Mouse (Mus musculus): Measurements from ENCODE around the gene Btbd9. TPM values are rescaled to one million over a fixed set of nuclear protein-coding genes. Genes with fewer than 3 reads are reported as not detected.

Btbd9 gene
- polyA plus RNA-seq, 1 experiment: 80.3 TPM

DNA sequence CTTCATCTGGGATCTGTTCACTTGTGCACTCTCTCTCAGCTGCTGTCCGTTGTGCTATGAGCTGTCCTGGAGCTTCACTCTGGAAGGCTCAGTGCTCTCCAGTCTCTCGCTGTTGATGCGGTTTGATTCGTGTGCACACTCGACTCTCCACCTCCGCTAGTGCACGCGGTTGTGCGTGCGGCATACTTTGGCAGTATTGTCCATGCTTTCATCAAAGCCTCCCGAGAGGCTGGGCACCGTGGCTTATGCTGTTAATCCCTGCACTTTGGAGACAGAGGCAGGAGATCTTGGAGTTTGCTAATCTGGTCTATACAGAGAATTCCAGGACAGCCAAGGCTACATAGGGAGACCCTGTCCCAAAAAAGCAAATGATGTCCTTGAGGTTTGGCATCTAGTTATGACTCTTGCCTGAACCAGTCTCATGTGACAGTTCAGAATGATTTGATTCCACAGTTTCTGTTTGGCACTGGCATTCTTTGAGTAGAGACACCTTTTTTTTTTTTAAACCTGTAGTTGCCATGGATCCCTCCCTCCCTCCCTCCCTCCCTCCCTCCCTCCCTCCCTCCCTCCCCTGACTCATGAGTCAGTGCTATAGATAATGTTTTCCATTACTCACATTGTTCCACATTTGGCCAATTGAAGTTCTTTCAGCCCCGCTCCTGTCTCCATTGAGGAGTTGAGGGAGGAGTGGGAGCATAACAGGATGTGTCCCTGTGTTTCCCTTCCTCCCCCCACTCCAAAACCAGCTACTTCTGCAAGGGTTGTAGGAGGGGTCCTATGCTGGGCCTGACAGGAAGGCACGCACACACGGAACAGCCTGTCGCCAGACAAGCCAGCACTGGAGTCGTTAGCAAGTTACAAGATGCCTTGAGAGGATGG lies 379.6 kb downstream of the Btbd9 start:
- H3K9me3 ChIP-seq: no peaks in the 10 kb centered on the region
- H3K4me1 ChIP-seq: peaks cover 88% of the 10 kb centered on the region
- TF ChIP-seq FLI1 (IDR thresholded peaks at IDR 0.05; ENCODE audit: low read length) (no peak), GATA1 (IDR thresholded peaks at IDR 0.05; ENCODE audit: borderline replicate concordance, low read length) (no peak)
- H3K27me3 ChIP-seq (replicated peaks): no peaks in the 10 kb centered on the region
- peaks cover 95% of the 10 kb centered on the region for H3K36me3 ChIP-seq (replicated peaks; ENCODE audit: low read length)
- H3K4me3 ChIP-seq (replicated peaks): peak overlapping the region; percentile 72

DNA sequence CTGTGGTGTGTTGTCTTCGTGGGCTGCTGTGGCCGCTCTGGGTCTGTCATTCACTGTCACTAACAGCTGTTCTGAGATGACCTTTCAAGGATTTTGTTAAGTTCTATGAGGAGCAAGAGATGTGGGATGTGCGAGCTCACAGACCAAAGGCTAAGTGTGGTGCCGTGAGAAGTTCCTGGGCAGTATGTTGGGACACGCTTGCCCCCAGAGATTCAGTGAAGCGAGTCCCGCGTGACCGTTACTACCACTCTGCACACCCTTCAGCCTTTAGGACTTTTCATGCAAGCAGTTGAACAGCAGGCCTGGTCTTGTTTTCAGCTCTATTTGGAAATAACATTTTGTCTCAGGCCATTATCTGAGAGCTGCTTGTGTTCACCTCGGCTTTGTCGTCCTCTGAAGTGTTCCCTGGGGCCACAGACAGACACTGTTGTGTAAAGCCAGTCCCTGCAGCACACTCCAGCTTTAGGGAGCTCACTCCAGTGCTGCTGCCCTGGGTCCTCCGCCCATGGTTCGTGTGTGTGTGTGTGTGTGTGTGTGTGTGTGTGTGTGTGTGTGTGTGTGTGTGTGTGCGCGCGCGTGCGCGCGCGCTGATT lies 380.6 kb downstream of the Btbd9 start:
- peaks cover 93% of the 10 kb centered on the region for H3K36me3 ChIP-seq (replicated peaks; ENCODE audit: low read length)
- TF ChIP-seq GATA1 (IDR thresholded peaks at IDR 0.05; ENCODE audit: borderline replicate concordance, low read length) (no peak), FLI1 (IDR thresholded peaks at IDR 0.05; ENCODE audit: low read length) (no peak)

GRCm38 (mm10) chr17:30194629-30195445 lies 381.5 kb downstream of the Btbd9 start:
- peaks cover 93% of the 10 kb centered on the region for H3K36me3 ChIP-seq (replicated peaks; ENCODE audit: low read length)
- no peaks in the 10 kb centered on the region for H3K9me3 ChIP-seq
- TF ChIP-seq GATA1 (IDR thresholded peaks at IDR 0.05; ENCODE audit: borderline replicate concordance, low read length): no peak
- TF ChIP-seq FLI1 (IDR thresholded peaks at IDR 0.05; ENCODE audit: low read length): no peak
- H3K4me3 ChIP-seq (replicated peaks): no peak overlapping the region
- no peaks in the 10 kb centered on the region for H3K27me3 ChIP-seq (replicated peaks)
- H3K4me1 ChIP-seq: peaks cover 77% of the 10 kb centered on the region

More for the DNA sequence above, 380.6 kb downstream of the Btbd9 start:
- Histone ChIP-seq H3K27me3 (replicated peaks) (no peaks in the 10 kb centered on the region), H3K9me3 (no peaks in the 10 kb centered on the region), H3K4me3 (replicated peaks) (no peak overlapping the region), H3K4me1 (peaks cover 85% of the 10 kb centered on the region)

GRCm38 (mm10) chr17:30194091-30194490 lies 382.2 kb downstream of the Btbd9 start:
- Histone ChIP-seq H3K27me3 (replicated peaks) (no peaks in the 10 kb centered on the region), H3K36me3 (replicated peaks; ENCODE audit: low read length) (peaks cover 87% of the 10 kb centered on the region), H3K4me1 (peaks cover 69% of the 10 kb centered on the region), H3K9me3 (no peaks in the 10 kb centered on the region), H3K4me3 (replicated peaks) (no peak overlapping the region)
- TF ChIP-seq GATA1 (IDR thresholded peaks at IDR 0.05; ENCODE audit: borderline replicate concordance, low read length) (no peak), FLI1 (IDR thresholded peaks at IDR 0.05; ENCODE audit: low read length) (no peak)

DNA sequence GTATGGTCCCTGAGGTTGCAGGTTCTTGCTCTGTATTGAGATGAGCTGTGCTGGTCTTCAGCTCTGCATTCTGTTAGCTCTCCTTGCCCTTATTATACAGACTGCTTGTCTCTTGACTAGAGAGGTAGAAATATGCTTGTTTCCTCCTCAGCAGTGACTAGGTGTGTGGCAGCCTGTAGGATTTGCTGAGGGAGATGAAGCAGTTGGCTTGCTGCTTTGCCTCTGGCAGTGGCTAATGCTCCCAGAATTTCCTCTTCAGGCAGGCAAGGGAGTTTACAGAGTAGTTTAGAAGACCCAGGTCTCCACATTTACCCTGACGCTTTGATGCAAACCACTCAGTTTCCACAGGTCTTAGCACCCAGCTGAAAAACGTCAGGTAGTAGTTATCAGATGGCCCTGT lies 382.7 kb downstream of the Btbd9 start:
- TF ChIP-seq GATA1 (IDR thresholded peaks at IDR 0.05; ENCODE audit: borderline replicate concordance, low read length) (no peak), FLI1 (IDR thresholded peaks at IDR 0.05; ENCODE audit: low read length) (no peak)
- H3K9me3 ChIP-seq: no peaks in the 10 kb centered on the region
- H3K27me3 ChIP-seq (replicated peaks): no peaks in the 10 kb centered on the region
- H3K36me3 ChIP-seq (replicated peaks; ENCODE audit: low read length): peaks cover 82% of the 10 kb centered on the region
- no peak overlapping the region for H3K4me3 ChIP-seq (replicated peaks)
- H3K4me1 ChIP-seq: peaks cover 66% of the 10 kb centered on the region

DNA sequence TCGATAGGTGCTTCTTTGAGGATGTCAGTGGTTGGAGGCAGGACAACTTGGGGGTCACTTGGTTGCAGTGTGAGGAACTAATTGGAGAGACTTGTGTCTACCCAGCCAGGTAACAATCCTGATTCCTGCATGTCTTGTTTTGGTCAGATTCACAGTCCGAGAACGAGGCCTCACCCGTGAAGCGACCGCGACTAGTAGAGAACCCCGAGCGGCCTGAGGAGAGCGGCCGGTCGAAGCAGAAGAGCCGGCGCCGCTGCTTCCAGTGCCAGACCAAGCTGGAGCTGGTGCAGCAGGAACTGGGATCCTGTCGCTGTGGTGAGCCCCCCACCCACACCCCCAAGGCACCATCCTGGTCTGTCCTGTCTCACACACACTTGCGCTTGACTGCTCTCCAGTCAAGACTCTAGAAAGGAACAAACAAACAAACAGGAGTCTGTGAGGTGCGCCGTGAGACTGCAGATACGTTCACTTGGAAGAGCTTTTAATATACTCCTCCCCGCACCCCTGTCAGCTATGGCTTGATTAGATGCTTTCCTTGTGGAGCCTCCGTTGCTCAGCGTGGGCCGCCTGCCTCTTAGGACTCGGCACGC lies 383.8 kb downstream of the Btbd9 start:
- no peaks in the 10 kb centered on the region for H3K9me3 ChIP-seq
- H3K36me3 ChIP-seq (replicated peaks; ENCODE audit: low read length): peaks cover 73% of the 10 kb centered on the region
- no peak for TF ChIP-seq GATA1 (IDR thresholded peaks at IDR 0.05; ENCODE audit: borderline replicate concordance, low read length)
- no peak for TF ChIP-seq FLI1 (IDR thresholded peaks at IDR 0.05; ENCODE audit: low read length)
- peaks cover 66% of the 10 kb centered on the region for H3K4me1 ChIP-seq
- H3K4me3 ChIP-seq (replicated peaks): no peak overlapping the region
- H3K27me3 ChIP-seq (replicated peaks): no peaks in the 10 kb centered on the region

DNA sequence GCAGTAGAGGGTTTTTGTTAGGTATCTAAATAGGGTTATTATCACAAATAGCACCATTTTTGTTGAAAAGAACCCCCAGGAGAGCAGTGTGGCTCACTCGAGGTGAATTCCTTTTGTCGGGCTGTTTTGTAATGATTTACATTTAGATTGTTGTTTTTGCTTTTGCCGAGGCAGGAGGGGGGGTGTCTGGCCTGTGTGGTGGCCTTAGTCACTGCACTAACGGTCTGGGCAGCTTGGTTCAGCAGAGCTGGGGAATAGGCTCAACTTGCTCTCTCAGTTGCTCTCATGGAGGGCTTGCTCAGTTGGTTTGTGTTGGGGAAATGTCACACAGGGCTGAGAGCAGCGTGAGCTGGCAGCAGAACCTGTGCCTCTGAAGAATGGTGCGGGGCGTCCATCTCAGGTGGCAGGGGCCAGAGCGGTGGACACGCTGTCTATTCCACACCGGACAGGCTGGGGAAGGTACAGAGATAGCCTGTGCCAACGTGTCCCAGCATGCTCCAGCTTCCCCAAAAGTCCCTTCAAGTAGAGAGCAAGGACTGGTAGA lies 385.1 kb downstream of the Btbd9 start:
- Histone ChIP-seq H3K36me3 (replicated peaks; ENCODE audit: low read length) (peaks cover 61% of the 10 kb centered on the region), H3K4me3 (replicated peaks) (no peak overlapping the region), H3K27me3 (replicated peaks) (no peaks in the 10 kb centered on the region), H3K9me3 (no peaks in the 10 kb centered on the region), H3K4me1 (peaks cover 62% of the 10 kb centered on the region)
- no peak for TF ChIP-seq FLI1 (IDR thresholded peaks at IDR 0.05; ENCODE audit: low read length)
- no peak for TF ChIP-seq GATA1 (IDR thresholded peaks at IDR 0.05; ENCODE audit: borderline replicate concordance, low read length)

- TF ChIP-seq FLI1 (IDR thresholded peaks at IDR 0.05; ENCODE audit: low read length) (no peak), GATA1 (IDR thresholded peaks at IDR 0.05; ENCODE audit: borderline replicate concordance, low read length) (no peak)
- peaks cover 59% of the 10 kb centered on the region for H3K4me1 ChIP-seq
- H3K9me3 ChIP-seq: no peaks in the 10 kb centered on the region
- no peak overlapping the region for H3K4me3 ChIP-seq (replicated peaks)
- no peaks in the 10 kb centered on the region for H3K27me3 ChIP-seq (replicated peaks)
- peaks cover 49% of the 10 kb centered on the region for H3K36me3 ChIP-seq (replicated peaks; ENCODE audit: low read length)
These were observed 388.0 kb downstream of the Btbd9 start for GRCm38 (mm10) chr17:30188031-30188981.

All from megakaryocyte, embryonic 14.5 days (primary cell).